Mouse (Mus musculus) heart, adult 2 months (tissue): Measurements from ENCODE around the gene Cstad.

Source experiments
- CTCF ChIP-seq: fragments of 200-600 bp; IDR thresholded peaks from 2 replicates; pipeline ENCODE4 v1.8.1; 2022; ENCODE audit warnings: antibody characterized with exemption, mild to moderate bottlenecking, moderate library complexity
- EP300 ChIP-seq: fragments of 200-500 bp; IDR thresholded peaks from 2 replicates; pipeline ENCODE4 v1.6.1; 2011; ENCODE audit warnings: low read depth, low read length, control low read depth; ENCODE audit not compliant: insufficient read depth
- POLR2A ChIP-seq: fragments of 200-500 bp; IDR thresholded peaks from 2 replicates; pipeline ENCODE4 v1.6.1; 2011; ENCODE audit warnings: mild to moderate bottlenecking, low read depth, low read length, control low read depth; ENCODE audit not compliant: insufficient read depth

DNA sequence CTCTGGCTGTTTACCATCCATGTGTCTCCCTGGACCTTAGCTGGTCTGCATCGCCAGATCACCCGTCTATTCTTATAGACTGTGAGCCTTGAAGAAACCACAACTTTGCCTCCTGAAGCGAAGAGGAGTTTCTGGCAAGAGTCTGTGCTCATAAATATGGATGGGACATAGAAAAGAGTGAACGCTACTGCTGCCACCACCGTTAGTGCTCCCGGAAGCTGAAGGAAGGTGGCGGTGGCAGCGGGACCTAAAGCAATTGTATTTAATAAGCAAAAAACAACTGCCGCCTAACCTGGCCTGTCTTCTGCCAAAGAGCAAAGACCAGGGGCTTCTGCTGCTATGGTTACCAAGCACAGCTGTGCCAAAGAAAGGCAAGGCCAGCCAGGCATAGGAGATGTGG is 59.3 kb downstream of the Cstad start:
- no peak for TF ChIP-seq CTCF
- no peak for TF ChIP-seq POLR2A
- TF ChIP-seq EP300, result no peak
